Mouse (Mus musculus) hindbrain, embryonic 10.5 days (tissue): ENCODE results near the gene Pigc. TPM values are rescaled to one million over a fixed set of nuclear protein-coding genes. Genes with fewer than 3 reads are reported as not detected.

ENCODE experiments used
- DNase-seq: peaks from one replicate; pipeline ENCODE4 v3.0.0-alpha.2; 2017; ENCODE audit warnings: low spot score
- H3K27ac ChIP-seq: fragments of 300-500 bp; sonication (generic); 2 replicates; pipeline ENCODE4 v1.5.1; 2016; ENCODE audit warnings: mild to moderate bottlenecking, moderate library complexity
- H3K27me3 ChIP-seq: fragments of 300-500 bp; sonication (generic); 2 replicates; pipeline ENCODE4 v1.6.1; 2016; ENCODE audit warnings: mild to moderate bottlenecking; ENCODE audit not compliant: poor library complexity, insufficient read depth, severe bottlenecking
- H3K36me3 ChIP-seq: fragments of 300-500 bp; sonication (generic); 2 replicates; pipeline ENCODE4 v1.6.1; 2016; ENCODE audit warnings: mild to moderate bottlenecking, moderate library complexity
- H3K4me1 ChIP-seq: fragments of 300-500 bp; sonication (generic); replicated peaks from 2 replicates; pipeline ENCODE4 v1.6.1; 2016; ENCODE audit warnings: mild to moderate bottlenecking
- H3K4me3 ChIP-seq: fragments of 300-500 bp; sonication (generic); 2 replicates; pipeline ENCODE4 v1.5.1; 2016; ENCODE audit warnings: mild to moderate bottlenecking, moderate library complexity
- H3K9me3 ChIP-seq: fragments of 300-500 bp; sonication (generic); 2 replicates; pipeline ENCODE4 v1.6.1; 2016; ENCODE audit warnings: mild to moderate bottlenecking, moderate library complexity
- WGBS: fragments of 180-500 bp; shearing (Covaris S2); methylation state at CpG from one replicate; pipeline ENCODE4 v1.1.7; 2016; 5-methylcytosine and 5-hydroxymethylcytosine counted together
- polyA plus RNA-seq: library from polyadenylated mRNA; unstranded; fragments of >200 nt; fragmentation: Nextera tagmentation; extraction: Ambion mirVana; gene quantifications from 2 replicates; pipeline ENCODE4 v1.2.1, GENCODE M21; 2016

Gene Pigc
- 28.7 and 30.3 TPM in 2 replicates for polyA plus RNA-seq

- H3K9me3 ChIP-seq, result no peaks in the 10 kb centered on the region
- peak; percentile 95 for DNase-seq
- peak within 1 kb of the TSS; percentile 93 for H3K27ac ChIP-seq
- H3K4me1 ChIP-seq, result peaks cover 18% of the 10 kb centered on the region
- peak within 1 kb of the TSS; percentile 71 for H3K4me3 ChIP-seq
- H3K36me3 ChIP-seq, result peaks cover 7% of the 10 kb centered on the region
- 3% methylated on average over 38 of the region's 38 CpGs for WGBS
- H3K27me3 ChIP-seq, result no peaks in the 10 kb centered on the region
These were observed at the start of gene Pigc for GRCm38 (mm10) chr1:161968589-161969407. Gene Pigc, plus strand, starts transcription at chr1:161969186.

DNA sequence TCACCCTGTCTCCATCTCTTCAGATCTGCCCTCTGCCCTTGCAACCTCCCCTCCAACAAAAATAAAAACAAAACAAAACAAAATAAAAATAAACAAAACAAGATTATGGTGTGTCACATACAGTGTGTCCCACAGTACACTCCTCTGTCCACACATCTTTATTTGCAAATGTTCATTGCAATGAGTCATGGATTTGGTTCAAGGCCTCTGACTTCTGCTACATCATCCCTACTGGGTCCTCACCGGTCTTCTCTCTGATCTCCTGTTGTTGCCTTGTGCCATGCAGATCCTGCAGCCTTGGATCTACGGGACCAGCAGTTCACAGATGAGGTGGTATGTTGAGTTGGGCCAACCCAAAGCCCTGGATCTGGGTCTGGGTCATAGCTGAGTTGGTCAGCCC, 49.4 kb upstream of the Pigc start:
- DNase-seq, result no peak
- Histone ChIP-seq H3K27me3 (no peaks in the 10 kb centered on the region), H3K9me3 (no peaks in the 10 kb centered on the region), H3K36me3 (no peaks in the 10 kb centered on the region), H3K4me3 (no peak overlapping the region), H3K27ac (no peak overlapping the region), H3K4me1 (peaks cover 16% of the 10 kb centered on the region)
- 94% methylated on average over 2 of the region's 2 CpGs for WGBS

- Histone ChIP-seq H3K9me3 (no peaks in the 10 kb centered on the region), H3K4me3 (no peak overlapping the region), H3K36me3 (no peaks in the 10 kb centered on the region), H3K27me3 (no peaks in the 10 kb centered on the region), H3K27ac (no peak overlapping the region), H3K4me1 (peaks cover 16% of the 10 kb centered on the region)
- 86% methylated on average over 9 of the region's 9 CpGs for WGBS
- DNase-seq, result no peak
These were observed 48.2 kb upstream of the Pigc start for GRCm38 (mm10) chr1:161920475-161921454.

- Histone ChIP-seq H3K4me1 (peaks cover 11% of the 10 kb centered on the region), H3K9me3 (no peaks in the 10 kb centered on the region), H3K27me3 (no peaks in the 10 kb centered on the region), H3K27ac (no peak overlapping the region), H3K36me3 (no peaks in the 10 kb centered on the region), H3K4me3 (no peak overlapping the region)
- no peak for DNase-seq
- 86% methylated on average over 6 of the region's 6 CpGs for WGBS
These were observed 47.1 kb upstream of the Pigc start for GRCm38 (mm10) chr1:161921928-161922327.

DNA sequence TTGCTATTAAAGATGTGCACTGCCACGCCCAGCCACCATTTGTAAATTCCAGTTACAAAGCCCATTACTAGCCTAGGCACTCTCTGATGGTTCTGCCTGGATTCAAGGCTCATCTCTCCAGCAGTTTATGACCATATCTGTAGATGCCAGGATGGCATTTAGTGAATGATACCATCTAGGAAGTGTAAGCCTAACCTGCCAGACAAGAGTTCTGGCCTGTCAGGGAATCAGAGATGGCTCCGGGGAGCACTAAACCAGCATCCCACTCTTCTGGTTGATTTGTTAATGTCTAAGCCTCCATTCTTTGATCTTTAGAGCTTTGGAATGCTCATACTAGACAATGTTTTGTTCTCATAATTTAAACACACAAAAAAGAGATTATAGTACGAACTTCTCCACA, 44.7 kb upstream of the Pigc start:
- Histone ChIP-seq H3K4me3 (no peak overlapping the region), H3K36me3 (no peaks in the 10 kb centered on the region), H3K27ac (no peak overlapping the region), H3K4me1 (0 out of 2 replicates have a peak, but pooled peaks cover under 1% of the 10 kb centered on the region), H3K27me3 (no peaks in the 10 kb centered on the region), H3K9me3 (no peaks in the 10 kb centered on the region)
- no peak for DNase-seq
- 77% methylated on average over 3 of the region's 3 CpGs for WGBS

- Histone ChIP-seq H3K27me3 (no peaks in the 10 kb centered on the region), H3K27ac (no peak overlapping the region), H3K36me3 (no peaks in the 10 kb centered on the region), H3K4me1 (no peaks in the 10 kb centered on the region), H3K4me3 (no peak overlapping the region), H3K9me3 (no peaks in the 10 kb centered on the region)
- no peak for DNase-seq
- 88% methylated on average over 13 of the region's 13 CpGs for WGBS
These were observed 43.6 kb upstream of the Pigc start for GRCm38 (mm10) chr1:161925281-161925805.

- no peaks in the 10 kb centered on the region for H3K4me1 ChIP-seq
- no peaks in the 10 kb centered on the region for H3K36me3 ChIP-seq
- WGBS, result 92% methylated on average over 2 of the region's 2 CpGs
- DNase-seq, result no peak
- H3K9me3 ChIP-seq, result no peaks in the 10 kb centered on the region
- no peak overlapping the region for H3K4me3 ChIP-seq
- H3K27me3 ChIP-seq, result no peaks in the 10 kb centered on the region
- H3K27ac ChIP-seq, result no peak overlapping the region
These were observed 41.0 kb upstream of the Pigc start for GRCm38 (mm10) chr1:161927976-161928375.

- no peak overlapping the region for H3K4me3 ChIP-seq
- H3K9me3 ChIP-seq, result no peaks in the 10 kb centered on the region
- no peak overlapping the region for H3K27ac ChIP-seq
- H3K27me3 ChIP-seq, result no peaks in the 10 kb centered on the region
- H3K36me3 ChIP-seq, result no peaks in the 10 kb centered on the region
- WGBS, result 71% methylated on average over 4 of the region's 4 CpGs
- DNase-seq, result no peak
- no peaks in the 10 kb centered on the region for H3K4me1 ChIP-seq
These were observed 37.7 kb upstream of the Pigc start for GRCm38 (mm10) chr1:161931313-161931712.

GRCm38 (mm10) chr1:161931817-161932216, 37.2 kb upstream of the Pigc start:
- Histone ChIP-seq H3K4me1 (no peaks in the 10 kb centered on the region), H3K4me3 (no peak overlapping the region), H3K27me3 (no peaks in the 10 kb centered on the region), H3K27ac (no peak overlapping the region), H3K9me3 (no peaks in the 10 kb centered on the region), H3K36me3 (no peaks in the 10 kb centered on the region)
- no peak for DNase-seq
- 88% methylated on average over 10 of the region's 10 CpGs for WGBS

DNA sequence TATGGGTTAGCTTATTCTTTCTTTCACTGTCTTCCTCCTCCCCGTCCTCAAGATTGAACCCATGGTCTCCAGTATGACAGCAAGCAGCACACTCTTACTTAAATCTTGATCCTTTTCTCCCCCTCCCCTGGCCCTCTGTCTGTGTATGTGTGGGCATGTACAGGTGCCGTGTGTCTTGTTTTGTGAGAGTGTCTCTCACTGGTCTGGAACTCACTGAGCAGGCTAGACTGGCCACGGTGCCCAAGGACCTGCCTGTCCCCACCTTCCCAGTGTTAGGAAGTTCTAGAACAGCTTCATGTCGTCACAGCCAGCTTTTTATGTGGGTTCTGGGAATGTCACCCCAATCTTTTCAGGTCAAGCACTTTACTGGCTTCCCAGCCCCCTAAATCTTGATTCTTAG, 36.7 kb upstream of the Pigc start:
- WGBS, result 84% methylated on average over 4 of the region's 4 CpGs
- no peaks in the 10 kb centered on the region for H3K9me3 ChIP-seq

DNA sequence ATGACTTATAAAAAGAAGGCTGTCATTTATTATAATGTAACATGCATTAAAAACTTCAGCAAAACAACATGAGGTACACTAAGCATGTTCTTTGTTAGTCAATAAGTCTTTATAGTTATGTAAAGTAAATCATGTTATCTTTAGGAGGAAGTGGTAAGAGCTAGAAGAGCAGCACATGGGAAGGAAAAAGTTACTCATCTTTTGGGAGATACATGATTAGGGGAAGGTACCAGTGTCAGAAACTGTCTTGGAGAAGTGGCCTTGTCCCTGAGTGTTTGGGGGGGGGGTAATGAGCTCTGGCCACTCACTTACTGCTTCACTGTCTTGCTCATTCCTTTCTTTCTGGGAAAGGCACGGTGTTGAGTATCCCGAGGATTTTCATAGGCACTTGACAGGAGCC, 26.9 kb upstream of the Pigc start:
- H3K9me3 ChIP-seq, result no peaks in the 10 kb centered on the region
- no peaks in the 10 kb centered on the region for H3K4me1 ChIP-seq
- no peak overlapping the region for H3K4me3 ChIP-seq
- H3K27me3 ChIP-seq, result no peaks in the 10 kb centered on the region
- H3K27ac ChIP-seq, result no peak overlapping the region
- H3K36me3 ChIP-seq, result no peaks in the 10 kb centered on the region
- 91% methylated on average over 2 of the region's 2 CpGs for WGBS
- DNase-seq, result no peak

More for the DNA sequence above, 36.7 kb upstream of the Pigc start:
- H3K27ac ChIP-seq, result no peak overlapping the region
- no peak for DNase-seq
- no peaks in the 10 kb centered on the region for H3K27me3 ChIP-seq
- H3K4me3 ChIP-seq, result no peak overlapping the region
- H3K36me3 ChIP-seq, result no peaks in the 10 kb centered on the region
- no peaks in the 10 kb centered on the region for H3K4me1 ChIP-seq

DNA sequence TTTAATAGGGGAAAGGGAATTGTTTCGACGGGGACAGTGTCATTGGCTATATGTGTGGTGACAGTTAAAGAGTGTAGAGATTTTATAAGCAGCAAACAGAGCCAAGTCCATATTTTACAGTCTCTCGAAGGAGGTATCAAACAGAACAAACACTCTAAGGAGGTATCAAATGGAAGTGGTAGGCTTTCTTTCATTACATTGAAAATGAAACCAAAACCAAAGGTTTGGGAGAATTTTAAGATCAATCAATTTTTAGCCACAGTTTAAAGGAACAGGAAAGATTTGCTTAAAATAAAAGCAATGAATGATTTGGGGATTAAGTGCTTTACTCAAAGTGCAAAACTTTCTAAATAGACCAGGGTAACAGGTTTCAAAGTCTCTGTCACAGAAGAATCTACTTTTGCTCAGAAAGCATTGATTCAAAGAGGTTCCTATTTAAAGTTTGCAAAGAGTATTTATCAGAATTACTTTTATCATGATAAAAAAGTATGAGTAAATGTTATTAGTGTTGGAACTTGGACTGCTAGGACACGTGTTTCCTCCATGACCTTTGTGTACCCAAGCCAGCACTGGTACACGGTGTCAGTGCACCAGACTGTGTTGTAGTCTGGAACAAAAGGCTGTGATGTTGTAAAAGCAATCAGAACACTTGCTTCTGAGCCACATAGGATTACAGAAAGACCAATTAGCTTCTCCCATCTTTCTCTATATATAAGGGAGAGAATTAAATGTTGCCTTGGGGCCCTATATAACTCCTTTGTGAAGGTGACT, 17.8 kb upstream of the Pigc start:
- no peak for DNase-seq
- 86% methylated on average over 5 of the region's 5 CpGs for WGBS
- Histone ChIP-seq H3K27ac (no peak overlapping the region), H3K4me1 (no peaks in the 10 kb centered on the region), H3K9me3 (no peaks in the 10 kb centered on the region), H3K27me3 (no peaks in the 10 kb centered on the region), H3K36me3 (no peaks in the 10 kb centered on the region), H3K4me3 (no peak overlapping the region)
